Mouse (Mus musculus): ENCODE measurements around the gene Lsm11. TPM values are rescaled to one million over a fixed set of nuclear protein-coding genes. Genes with fewer than 3 reads are reported as not detected.

Lsm11 gene
- polyA plus RNA-seq, 1 experiment from 2014 or later: 24.6 TPM

- H3K27me3 ChIP-seq (replicated peaks; ENCODE audit: control insufficient read depth, insufficient read depth, low read length): no peaks in the 10 kb centered on the region
- H3K27ac ChIP-seq (ENCODE audit: low read depth, low read length): no peak overlapping the region
- no peaks in the 10 kb centered on the region for H3K36me3 ChIP-seq (ENCODE audit: control insufficient read depth, insufficient read depth, low read length)
- peaks cover 7% of the 10 kb centered on the region; the same call in 1 of the 2 replicates for H3K4me1 ChIP-seq (ENCODE audit: control insufficient read depth, insufficient read depth, low read depth, low read length)
- WGBS: 63% methylated on average over 4 of the region's 4 CpGs
- H3K9me3 ChIP-seq (ENCODE audit: control insufficient read depth, low read length): no peaks in the 10 kb centered on the region
- no peak overlapping the region for H3K4me2 ChIP-seq (ENCODE audit: low read length)
- H3K4me3 ChIP-seq (ENCODE audit: low read length): no peak overlapping the region
- ATAC-seq: no peak
- H3K9ac ChIP-seq (ENCODE audit: low read depth, low read length): no peak overlapping the region
These were observed 25.9 kb downstream of the Lsm11 start for GRCm38 (mm10) chr11:45918836-45919235.

- no peak for ATAC-seq
- no peak overlapping the region for H3K4me3 ChIP-seq (ENCODE audit: low read length)
- no peak overlapping the region for H3K4me2 ChIP-seq (ENCODE audit: low read length)
These were observed 26.7 kb downstream of the Lsm11 start for GRCm38 (mm10) chr11:45918018-45918417.

GRCm38 (mm10) chr11:45916196-45916595 lies 28.5 kb downstream of the Lsm11 start:
- Histone ChIP-seq H3K36me3 (ENCODE audit: control insufficient read depth, insufficient read depth, low read length) (peaks cover 4% of the 10 kb centered on the region; the same call in 1 of the 2 replicates), H3K27ac (ENCODE audit: low read depth, low read length) (no peak overlapping the region), H3K4me3 (ENCODE audit: low read length) (no peak overlapping the region), H3K4me2 (ENCODE audit: low read length) (no peak overlapping the region), H3K4me1 (ENCODE audit: control insufficient read depth, insufficient read depth, low read depth, low read length) (peaks cover 3% of the 10 kb centered on the region; the same call in 1 of the 2 replicates), H3K9ac (ENCODE audit: low read depth, low read length) (no peak overlapping the region), H3K9me3 (ENCODE audit: control insufficient read depth, low read length) (no peaks in the 10 kb centered on the region), H3K27me3 (replicated peaks; ENCODE audit: control insufficient read depth, insufficient read depth, low read length) (no peaks in the 10 kb centered on the region)
- ATAC-seq: no peak
- WGBS: 86% methylated on average over 10 of the region's 10 CpGs

More at GRCm38 (mm10) chr11:45918018-45918417, 26.7 kb downstream of the Lsm11 start:
- H3K27me3 ChIP-seq (replicated peaks; ENCODE audit: control insufficient read depth, insufficient read depth, low read length): no peaks in the 10 kb centered on the region
- H3K9me3 ChIP-seq (ENCODE audit: control insufficient read depth, low read length): no peaks in the 10 kb centered on the region
- WGBS: 95% methylated on average over 6 of the region's 6 CpGs
- no peak overlapping the region for H3K9ac ChIP-seq (ENCODE audit: low read depth, low read length)
- no peaks in the 10 kb centered on the region for H3K36me3 ChIP-seq (ENCODE audit: control insufficient read depth, insufficient read depth, low read length)
- H3K27ac ChIP-seq (ENCODE audit: low read depth, low read length): no peak overlapping the region
- H3K4me1 ChIP-seq (ENCODE audit: control insufficient read depth, insufficient read depth, low read depth, low read length): peaks cover 7% of the 10 kb centered on the region; the same call in 1 of the 2 replicates

GRCm38 (mm10) chr11:45910701-45911100 lies 34.0 kb downstream of the Lsm11 start:
- Histone ChIP-seq H3K27ac (ENCODE audit: low read depth, low read length) (no peak overlapping the region), H3K4me2 (ENCODE audit: low read length) (no peak overlapping the region), H3K27me3 (replicated peaks; ENCODE audit: control insufficient read depth, insufficient read depth, low read length) (no peaks in the 10 kb centered on the region), H3K4me1 (ENCODE audit: control insufficient read depth, insufficient read depth, low read depth, low read length) (no peaks in the 10 kb centered on the region), H3K36me3 (ENCODE audit: control insufficient read depth, insufficient read depth, low read length) (peaks cover 12% of the 10 kb centered on the region; the same call in 1 of the 2 replicates), H3K9ac (ENCODE audit: low read depth, low read length) (no peak overlapping the region), H3K4me3 (ENCODE audit: low read length) (no peak overlapping the region), H3K9me3 (ENCODE audit: control insufficient read depth, low read length) (no peaks in the 10 kb centered on the region)
- 69% methylated on average over 5 of the region's 5 CpGs for WGBS
- ATAC-seq: no peak

GRCm38 (mm10) chr11:45908894-45909293 lies 35.8 kb downstream of the Lsm11 start:
- ATAC-seq: no peak
- Histone ChIP-seq H3K4me3 (ENCODE audit: low read length) (no peak overlapping the region), H3K9me3 (ENCODE audit: control insufficient read depth, low read length) (no peaks in the 10 kb centered on the region), H3K27me3 (replicated peaks; ENCODE audit: control insufficient read depth, insufficient read depth, low read length) (no peaks in the 10 kb centered on the region), H3K9ac (ENCODE audit: low read depth, low read length) (no peak overlapping the region), H3K27ac (ENCODE audit: low read depth, low read length) (no peak overlapping the region), H3K4me2 (ENCODE audit: low read length) (no peak overlapping the region), H3K4me1 (ENCODE audit: control insufficient read depth, insufficient read depth, low read depth, low read length) (no peaks in the 10 kb centered on the region), H3K36me3 (ENCODE audit: control insufficient read depth, insufficient read depth, low read length) (peaks cover 12% of the 10 kb centered on the region; the same call in 1 of the 2 replicates)
- WGBS: 98% methylated on average over 7 of the region's 7 CpGs

GRCm38 (mm10) chr11:45908070-45908469 lies 36.7 kb downstream of the Lsm11 start:
- no peaks in the 10 kb centered on the region for H3K9me3 ChIP-seq (ENCODE audit: control insufficient read depth, low read length)
- H3K4me1 ChIP-seq (ENCODE audit: control insufficient read depth, insufficient read depth, low read depth, low read length): no peaks in the 10 kb centered on the region
- no peak overlapping the region for H3K4me3 ChIP-seq (ENCODE audit: low read length)
- no peak overlapping the region for H3K9ac ChIP-seq (ENCODE audit: low read depth, low read length)
- peaks cover 18% of the 10 kb centered on the region for H3K36me3 ChIP-seq (ENCODE audit: control insufficient read depth, insufficient read depth, low read length)
- ATAC-seq: no peak
- H3K27ac ChIP-seq (ENCODE audit: low read depth, low read length): no peak overlapping the region
- 94% methylated on average over 7 of the region's 7 CpGs for WGBS
- H3K4me2 ChIP-seq (ENCODE audit: low read length): no peak overlapping the region
- no peaks in the 10 kb centered on the region for H3K27me3 ChIP-seq (replicated peaks; ENCODE audit: control insufficient read depth, insufficient read depth, low read length)

GRCm38 (mm10) chr11:45907301-45907700 lies 37.4 kb downstream of the Lsm11 start:
- Histone ChIP-seq H3K4me2 (ENCODE audit: low read length) (no peak overlapping the region), H3K27me3 (replicated peaks; ENCODE audit: control insufficient read depth, insufficient read depth, low read length) (no peaks in the 10 kb centered on the region), H3K9me3 (ENCODE audit: control insufficient read depth, low read length) (no peaks in the 10 kb centered on the region), H3K4me3 (ENCODE audit: low read length) (no peak overlapping the region), H3K4me1 (ENCODE audit: control insufficient read depth, insufficient read depth, low read depth, low read length) (no peaks in the 10 kb centered on the region), H3K9ac (ENCODE audit: low read depth, low read length) (no peak overlapping the region), H3K36me3 (ENCODE audit: control insufficient read depth, insufficient read depth, low read length) (peaks cover 20% of the 10 kb centered on the region), H3K27ac (ENCODE audit: low read depth, low read length) (no peak overlapping the region)
- ATAC-seq: 0 out of 2 replicates have a peak, but pooled peaks have one; percentile 37
- WGBS: 65% methylated on average over 5 of the region's 5 CpGs

- Histone ChIP-seq H3K4me3 (ENCODE audit: low read length) (no peak overlapping the region), H3K36me3 (ENCODE audit: control insufficient read depth, insufficient read depth, low read length) (peaks cover 16% of the 10 kb centered on the region), H3K27ac (ENCODE audit: low read depth, low read length) (no peak overlapping the region), H3K4me2 (ENCODE audit: low read length) (no peak overlapping the region), H3K4me1 (ENCODE audit: control insufficient read depth, insufficient read depth, low read depth, low read length) (no peaks in the 10 kb centered on the region), H3K9me3 (ENCODE audit: control insufficient read depth, low read length) (no peaks in the 10 kb centered on the region), H3K27me3 (replicated peaks; ENCODE audit: control insufficient read depth, insufficient read depth, low read length) (no peaks in the 10 kb centered on the region), H3K9ac (ENCODE audit: low read depth, low read length) (no peak overlapping the region)
- ATAC-seq: no peak
- 89% methylated on average over 8 of the region's 8 CpGs for WGBS
These were observed 38.5 kb downstream of the Lsm11 start for GRCm38 (mm10) chr11:45906109-45906786.

- WGBS: 65% methylated on average over 11 of the region's 11 CpGs
- peaks cover 3% of the 10 kb centered on the region; the same call in 1 of the 2 replicates for H3K4me1 ChIP-seq (ENCODE audit: control insufficient read depth, insufficient read depth, low read depth, low read length)
- H3K9me3 ChIP-seq (ENCODE audit: control insufficient read depth, low read length): no peaks in the 10 kb centered on the region
- H3K27me3 ChIP-seq (replicated peaks; ENCODE audit: control insufficient read depth, insufficient read depth, low read length): no peaks in the 10 kb centered on the region
- no peak overlapping the region for H3K27ac ChIP-seq (ENCODE audit: low read depth, low read length)
- peaks cover 8% of the 10 kb centered on the region for H3K36me3 ChIP-seq (ENCODE audit: control insufficient read depth, insufficient read depth, low read length)
- no peak overlapping the region for H3K4me3 ChIP-seq (ENCODE audit: low read length)
- no peak overlapping the region for H3K4me2 ChIP-seq (ENCODE audit: low read length)
- ATAC-seq: peak; percentile 48
- no peak overlapping the region for H3K9ac ChIP-seq (ENCODE audit: low read depth, low read length)
These were observed 44.3 kb downstream of the Lsm11 start for GRCm38 (mm10) chr11:45900233-45901015.
